In the genomic region with DNA sequence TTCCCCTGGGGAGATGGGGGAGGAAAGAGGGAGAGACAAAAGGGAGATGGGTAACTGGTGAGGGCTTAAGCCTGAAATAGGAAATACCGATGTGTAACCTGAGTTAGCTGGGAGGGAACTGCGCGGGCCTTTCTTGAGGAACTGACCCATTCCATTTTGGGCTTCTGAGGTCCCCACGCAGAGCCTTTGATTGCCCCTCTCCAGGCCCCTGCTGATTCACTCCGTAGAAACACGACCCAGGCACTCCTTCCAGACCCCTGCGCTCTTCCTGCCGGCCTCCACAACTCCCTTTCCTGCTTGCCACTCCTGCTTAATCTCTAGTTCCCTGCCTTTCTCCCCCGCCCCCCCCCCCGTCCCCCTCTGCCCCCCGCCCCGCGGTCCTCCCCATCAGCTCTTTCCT, we compare ENCODE assay signal across 13 mouse cellular contexts. TPM values are rescaled to one million over a fixed set of nuclear protein-coding genes. Genes with fewer than 3 reads are reported as not detected.
DNase-seq lines count a peak whose midpoint lies in the region; ATAC-seq lines count a peak whose summit lies in the region.
"Had no signal": no experiment of that assay in that cellular context is flagged by ENCODE, and none has a peak within 500 bp of the region (broad histone marks: within the 10 kb centered on the region; RNA-seq: fewer than 3 reads in every experiment).

No protein-coding gene starts in this region.

- WGBS in heart, embryonic 12.5 days: 4% methylated on average over 12 of the region's 13 CpGs
- 4% methylated on average over 13 of the region's 13 CpGs for WGBS in embryonic facial prominence, embryonic 10.5 days
- 6% methylated on average over 11 of the region's 13 CpGs for WGBS in hindbrain, embryonic 16.5 days
- WGBS in midbrain, embryonic 13.5 days: 4% methylated on average over 10 of the region's 13 CpGs

- peak overlapping the region; percentile 60 for H3K4me2 ChIP-seq in heart, embryonic 12.5 days
- peak overlapping the region; percentile 44 for H3K4me2 ChIP-seq in hindbrain, embryonic 16.5 days (ENCODE audit: low read length)
- peak overlapping the region; percentile 35 for H3K4me2 ChIP-seq in midbrain, embryonic 13.5 days (replicated peaks)

- H3K9ac ChIP-seq in heart, embryonic 12.5 days: peak overlapping the region; percentile 52
- no peak overlapping the region for H3K9ac ChIP-seq in hindbrain, embryonic 16.5 days (ENCODE audit: low read depth, low read length)
- H3K9ac ChIP-seq in midbrain, embryonic 13.5 days (replicated peaks): no peak overlapping the region

- no peak for ATAC-seq in heart, embryonic 12.5 days (ENCODE audit: insufficient number of reproducible peaks, low FRiP score)
- no peak for ATAC-seq in hindbrain, embryonic 16.5 days
- no peak for ATAC-seq in midbrain, embryonic 13.5 days

- peak overlapping the region; percentile 29; the same call in 1 of the 2 replicates for H3K27ac ChIP-seq in heart, embryonic 12.5 days (ENCODE audit: poor library complexity, severe bottlenecking)
- peak overlapping the region; percentile 86 for H3K27ac ChIP-seq in embryonic facial prominence, embryonic 10.5 days (replicated peaks)
- no peak overlapping the region for H3K27ac ChIP-seq in hindbrain, embryonic 16.5 days (ENCODE audit: low read depth, low read length)
- H3K27ac ChIP-seq in midbrain, embryonic 13.5 days: no peak overlapping the region

- H3K9me3 ChIP-seq in heart, embryonic 12.5 days (replicated peaks): no peaks in the 10 kb centered on the region
- no peaks in the 10 kb centered on the region for H3K9me3 ChIP-seq in embryonic facial prominence, embryonic 10.5 days
- H3K9me3 ChIP-seq in hindbrain, embryonic 16.5 days (ENCODE audit: control insufficient read depth, low read length): no peaks in the 10 kb centered on the region
- H3K9me3 ChIP-seq in midbrain, embryonic 13.5 days: no peaks in the 10 kb centered on the region

- no peaks in the 10 kb centered on the region for H3K36me3 ChIP-seq in heart, embryonic 12.5 days
- H3K36me3 ChIP-seq in embryonic facial prominence, embryonic 10.5 days (replicated peaks): no peaks in the 10 kb centered on the region
- no peaks in the 10 kb centered on the region for H3K36me3 ChIP-seq in hindbrain, embryonic 16.5 days (ENCODE audit: control insufficient read depth, insufficient read depth, low read length)
- H3K36me3 ChIP-seq in midbrain, embryonic 13.5 days: no peaks in the 10 kb centered on the region

- H3K27me3 ChIP-seq in heart, embryonic 12.5 days (replicated peaks): no peaks in the 10 kb centered on the region
- H3K27me3 ChIP-seq in embryonic facial prominence, embryonic 10.5 days (replicated peaks; ENCODE audit: low read depth, poor library complexity, severe bottlenecking): peaks cover 4% of the 10 kb centered on the region; the same call in 1 of the 2 replicates
- no peaks in the 10 kb centered on the region; the same call in 1 of the 2 replicates for H3K27me3 ChIP-seq in hindbrain, embryonic 16.5 days (replicated peaks; ENCODE audit: control insufficient read depth, insufficient read depth, low read length)
- H3K27me3 ChIP-seq in midbrain, embryonic 13.5 days: peaks cover 4% of the 10 kb centered on the region

- H3K4me3 ChIP-seq in heart, embryonic 12.5 days: peak overlapping the region; percentile 12
- H3K4me3 ChIP-seq in embryonic facial prominence, embryonic 10.5 days: peak overlapping the region; percentile 46
- H3K4me3 ChIP-seq in hindbrain, embryonic 16.5 days (ENCODE audit: low read length): no peak overlapping the region; the same call in 1 of the 2 replicates
- H3K4me3 ChIP-seq in midbrain, embryonic 13.5 days (replicated peaks): no peak overlapping the region

- DNase-seq in heart, adult 9 months (ENCODE audit: low spot score in 2 of 2): no peak
- peak; percentile 72 for DNase-seq in embryonic facial prominence, embryonic 10.5 days (ENCODE audit: low spot score)
- no peak for DNase-seq in adrenal gland, postnatal 36 days
- DNase-seq in cerebellum, adult 11-12 months: no peak
- no peak for DNase-seq in layer of hippocampus, postnatal 25 days (ENCODE audit: extremely low spot score in 1 of 2, low spot score in 1 of 2)
- DNase-seq: lung, adult 2 months; thymus, postnatal 25 days had no signal

- peaks cover 51% of the 10 kb centered on the region for H3K4me1 ChIP-seq in heart, embryonic 12.5 days (replicated peaks)
- peaks cover 72% of the 10 kb centered on the region for H3K4me1 ChIP-seq in embryonic facial prominence, embryonic 10.5 days
- H3K4me1 ChIP-seq in hindbrain, embryonic 16.5 days (ENCODE audit: control insufficient read depth, insufficient read depth, low read depth, low read length): no peaks in the 10 kb centered on the region
- peaks cover 22% of the 10 kb centered on the region for H3K4me1 ChIP-seq in midbrain, embryonic 13.5 days (replicated peaks)

RNA-seq across cellular contexts. Expression of a gene that starts 28.5 kb away (rescaled TPM):
- 32.0 and 33.8 TPM in 2 replicates for polyA plus RNA-seq in heart, embryonic 12.5 days (2016; fragmentation: Nextera tagmentation; extraction: Ambion mirVana)
- 45.8 and 49.0 TPM in 2 replicates for polyA plus RNA-seq in embryonic facial prominence, embryonic 10.5 days (2016; fragmentation: Nextera tagmentation; extraction: Ambion mirVana)
- 6.0 and 6.7 TPM in 2 replicates for polyA plus RNA-seq in hindbrain, embryonic 16.5 days (2015; fragmentation: Nextera tagmentation; extraction: Ambion mirVana)
- polyA plus RNA-seq in midbrain, embryonic 13.5 days (2015; fragmentation: Nextera tagmentation; extraction: Ambion mirVana): 10.8 and 13.2 TPM in 2 replicates
- 1 to 10 TPM; 3.1 to 4.2 TPM for total RNA-seq in adrenal gland, postnatal 36 days (2021)
- total RNA-seq in layer of hippocampus, postnatal 25 days (2021): 1 to 10 TPM; 6.6 to 9.9 TPM
- total RNA-seq: common myeloid progenitor, adult 5-6 weeks had no signal

RNA-seq across cellular contexts. Expression of a gene that starts 30.8 kb away (rescaled TPM):
- 1.6 and 2.0 TPM in 2 replicates for polyA plus RNA-seq in heart, embryonic 12.5 days (2016; fragmentation: Nextera tagmentation; extraction: Ambion mirVana)
- 0.39 and 0.40 TPM in 2 replicates for polyA plus RNA-seq in embryonic facial prominence, embryonic 10.5 days (2016; fragmentation: Nextera tagmentation; extraction: Ambion mirVana)
- polyA plus RNA-seq in hindbrain, embryonic 16.5 days (2015; fragmentation: Nextera tagmentation; extraction: Ambion mirVana): 0.15 and 0.17 TPM in 2 replicates
- 0.04 and 0.05 TPM in 2 replicates for polyA plus RNA-seq in midbrain, embryonic 13.5 days (2015; fragmentation: Nextera tagmentation; extraction: Ambion mirVana)
- total RNA-seq in adrenal gland, postnatal 36 days (2021): not detected
- total RNA-seq in layer of hippocampus, postnatal 25 days (2021): not detected
- total RNA-seq: common myeloid progenitor, adult 5-6 weeks; heart, postnatal 25 days had no signal
- polyA plus RNA-seq: C2C12; lung, adult 2 months had no signal

RNA-seq across cellular contexts. Expression of a gene that starts 53.5 kb away (rescaled TPM):
- 10.9 and 11.6 TPM in 2 replicates for polyA plus RNA-seq in heart, embryonic 12.5 days (2016; fragmentation: Nextera tagmentation; extraction: Ambion mirVana)
- 5.3 and 6.2 TPM in 2 replicates for polyA plus RNA-seq in embryonic facial prominence, embryonic 10.5 days (2016; fragmentation: Nextera tagmentation; extraction: Ambion mirVana)
- 2.8 and 4.1 TPM in 2 replicates for polyA plus RNA-seq in hindbrain, embryonic 16.5 days (2015; fragmentation: Nextera tagmentation; extraction: Ambion mirVana)
- 4.2 and 5.3 TPM in 2 replicates for polyA plus RNA-seq in midbrain, embryonic 13.5 days (2015; fragmentation: Nextera tagmentation; extraction: Ambion mirVana)
- under 1 TPM in 1 of 2 experiments, not detected in 1; 0.69 TPM for total RNA-seq in adrenal gland, postnatal 36 days (2021)
- total RNA-seq in layer of hippocampus, postnatal 25 days (2021): 1 to 10 TPM; 3.1 to 3.7 TPM
- total RNA-seq: common myeloid progenitor, adult 5-6 weeks had no signal

Comparison
In these comparisons a context has a peak if more than half of its experiments do, and no peak if none do; other contexts are left out.
1. H3K27ac ChIP-seq: peak in heart, embryonic 12.5 days (single experiment) and embryonic facial prominence, embryonic 10.5 days (single experiment); none in hindbrain, embryonic 16.5 days (single experiment) and midbrain, embryonic 13.5 days (single experiment).
2. H3K4me3 ChIP-seq: peak in heart, embryonic 12.5 days (single experiment) and embryonic facial prominence, embryonic 10.5 days (single experiment); none in hindbrain, embryonic 16.5 days (single experiment) and midbrain, embryonic 13.5 days (single experiment).
3. Peak in every context shown above with its lines, with median percentiles within 50 percentile points of each other: H3K4me2 ChIP-seq.